Mouse (Mus musculus) G1E-ER4 (cell line): ENCODE measurements around the gene Olfr1314. TPM values are rescaled to one million over a fixed set of nuclear protein-coding genes. Genes with fewer than 3 reads are reported as not detected.

Experiments
- GATA1 ChIP-seq: IDR thresholded peaks from one replicate; pipeline ENCODE4 v1.8.0; 2012; ENCODE audit warnings: low read length, inconsistent platforms
- polyA plus RNA-seq: library from polyadenylated mRNA; stranded (reverse); fragments of >175 nt; gene quantifications from 2 replicates; pipeline ENCODE4 v1.2.3, GENCODE M21; 2012

Olfr1314 gene
- polyA plus RNA-seq: not detected in 2 replicates

DNA sequence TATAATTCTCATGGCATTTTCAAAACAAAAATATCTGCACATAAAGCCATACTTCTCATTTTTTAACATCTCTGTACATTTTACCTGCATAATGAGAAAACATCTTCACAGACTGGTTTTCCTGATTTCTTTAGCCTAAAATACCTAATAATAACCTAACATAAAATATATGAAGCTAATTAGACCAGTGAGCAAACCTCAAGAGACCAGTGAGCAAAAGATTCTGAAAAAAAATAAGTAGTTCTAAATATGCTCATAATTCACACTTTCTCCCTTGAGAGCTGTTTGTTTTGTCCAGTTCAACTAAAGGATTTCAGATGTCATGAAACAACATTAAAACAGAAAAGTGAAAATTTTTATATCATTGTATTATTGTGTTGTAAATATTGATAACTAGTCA is at the start of gene Olfr1314:
Gene Olfr1314, minus strand, starts transcription at position 101 of the 400 bp plus-strand sequence.
- TF ChIP-seq GATA1: no peak

DNA sequence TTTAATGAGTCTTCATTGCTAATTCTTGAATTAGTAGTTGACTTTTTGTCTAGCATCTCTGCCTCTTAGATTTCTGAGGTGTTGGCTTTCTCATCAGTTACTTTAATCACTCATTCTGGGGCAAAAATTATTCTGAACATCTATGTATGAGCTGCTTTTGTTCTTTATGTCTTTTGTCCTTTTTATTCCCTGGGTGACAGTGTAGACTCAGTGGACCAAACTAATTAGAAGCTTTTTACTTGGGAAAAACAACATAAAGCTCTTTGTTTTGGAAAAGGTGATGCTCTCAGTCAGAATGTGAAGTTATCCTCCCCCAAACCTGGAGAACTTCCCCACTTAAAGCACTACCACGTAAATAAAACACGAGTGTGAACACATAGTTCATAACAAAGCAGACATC is 43.4 kb upstream of the Olfr1314 start, which contains the start of gene Olfr1317:
Gene Olfr1317, plus strand, starts transcription at position 301 of the 400 bp plus-strand sequence.
- no peak for TF ChIP-seq GATA1

GRCm38 (mm10) chr2:112134877-112135276 is 38.3 kb upstream of the Olfr1314 start, which contains the start of gene Olfr1316:
Gene Olfr1316, minus strand, starts transcription at chr2:112134977.
- no peak for TF ChIP-seq GATA1

GRCm38 (mm10) chr2:112115340-112115739 is 18.8 kb upstream of the Olfr1314 start, which contains the start of gene Olfr1315-ps1:
Gene Olfr1315-ps1, minus strand, starts transcription at chr2:112115440.
- no peak for TF ChIP-seq GATA1

DNA sequence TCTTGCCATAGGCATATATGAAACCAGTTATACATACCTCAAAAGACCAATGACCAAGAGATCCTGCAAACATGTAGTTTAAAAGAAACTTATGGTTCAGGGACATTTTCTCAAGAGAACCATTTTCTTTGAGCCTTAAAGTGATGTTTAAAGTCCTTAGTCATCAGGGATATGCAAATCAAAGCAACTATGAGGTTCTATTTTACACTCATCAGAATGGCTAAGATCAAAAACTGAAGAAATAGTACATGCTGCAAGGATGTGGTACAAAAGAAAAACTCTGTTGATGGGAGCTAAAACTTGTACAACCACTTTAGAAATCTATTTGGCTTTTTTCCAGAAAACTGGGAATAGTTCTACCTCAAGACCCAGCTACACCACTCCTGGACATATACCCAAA is 18.8 kb downstream of the Olfr1314 start, which contains the start of gene Olfr1313:
Gene Olfr1313, minus strand, starts transcription at position 101 of the 400 bp plus-strand sequence.
- no peak for TF ChIP-seq GATA1

DNA sequence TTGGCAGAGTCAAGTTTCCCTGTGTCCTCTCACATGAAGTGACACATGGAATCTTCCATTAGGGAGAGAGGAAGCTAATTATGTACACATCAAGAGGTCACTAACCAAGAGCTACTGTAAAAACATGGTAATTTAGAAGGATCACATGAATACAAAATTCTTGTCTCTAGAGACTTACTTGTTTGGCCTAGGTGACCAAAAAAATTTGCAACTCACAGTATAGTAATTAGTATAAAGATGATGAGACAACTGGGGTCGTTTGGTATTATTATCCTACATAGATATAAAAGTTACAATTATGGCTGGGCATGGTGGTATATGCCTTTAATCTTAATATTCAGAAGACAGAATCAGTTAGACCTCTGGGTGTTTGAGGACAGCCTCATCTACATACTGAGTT is 46.4 kb downstream of the Olfr1314 start, which contains the start of gene Olfr1312:
Gene Olfr1312, minus strand, starts transcription at position 101 of the 400 bp plus-strand sequence.
- TF ChIP-seq GATA1: no peak

Other genes with a start within 250 kb of the Olfr1314 start
- gene Olfr1305, start 219.6 kb downstream of the Olfr1314 start, polyA plus RNA-seq: not detected in 2 replicates
- gene Olfr1306, start 180.5 kb downstream of the Olfr1314 start, polyA plus RNA-seq: not detected in 2 replicates
- gene Olfr1307, start 147.3 kb downstream of the Olfr1314 start, polyA plus RNA-seq: not detected in 2 replicates
- not detected in 2 replicates for gene Olfr1308, start 131.8 kb downstream of the Olfr1314 start, polyA plus RNA-seq
- not detected in 2 replicates for gene Olfr1309, start 106.5 kb downstream of the Olfr1314 start, polyA plus RNA-seq
- gene Olfr1310, start 84.1 kb downstream of the Olfr1314 start, polyA plus RNA-seq: not detected in 2 replicates
- not detected in 2 replicates for gene Olfr1311, start 72.4 kb downstream of the Olfr1314 start, polyA plus RNA-seq
- gene Olfr1312, start 46.5 kb downstream of the Olfr1314 start, polyA plus RNA-seq: not detected in 2 replicates
- not detected in 2 replicates for gene Olfr1313, start 18.9 kb downstream of the Olfr1314 start, polyA plus RNA-seq
- not detected in 2 replicates for gene Olfr1315-ps1, start 18.7 kb upstream of the Olfr1314 start, polyA plus RNA-seq
- gene Olfr1316, start 38.2 kb upstream of the Olfr1314 start, polyA plus RNA-seq: not detected in 2 replicates
- gene Olfr1317, start 43.5 kb upstream of the Olfr1314 start, polyA plus RNA-seq: not detected in 2 replicates
- gene Olfr1318, start 57.4 kb upstream of the Olfr1314 start, polyA plus RNA-seq: not detected in 2 replicates
- gene Lpcat4, start 142.7 kb upstream of the Olfr1314 start, polyA plus RNA-seq: 35.9 and 44.2 TPM in 2 replicates
- gene Nutm1, start 162.5 kb upstream of the Olfr1314 start, polyA plus RNA-seq: 0.03 TPM in 1 of 2 replicates, not detected in the other
- gene Nop10, start 165.1 kb upstream of the Olfr1314 start, polyA plus RNA-seq: 35.6 and 100 TPM in 2 replicates
- 3.1 and 3.8 TPM in 2 replicates for gene Slc12a6, start 169.0 kb upstream of the Olfr1314 start, polyA plus RNA-seq
- gene Gm21985, start 169.5 kb upstream of the Olfr1314 start, polyA plus RNA-seq: not detected in 2 replicates